Mouse (Mus musculus) C2C12 (cell line): Measurements from ENCODE around the gene Wdr45b.

Source experiments
- CTCF ChIP-seq: IDR thresholded peaks from one replicate; pipeline ENCODE4 v1.5.1; 2011; ENCODE audit not compliant: control insufficient read depth, insufficient read depth, insufficient read length
- MAX ChIP-seq: IDR thresholded peaks from one replicate; pipeline ENCODE4 v1.6.1; 2011; ENCODE audit warnings: mild to moderate bottlenecking, control low read depth
- USF1 ChIP-seq: IDR thresholded peaks from one replicate; pipeline ENCODE4 v1.6.1; 2011; ENCODE audit warnings: low read depth, mild to moderate bottlenecking, control low read depth, moderate library complexity

- TF ChIP-seq USF1 (no peak), CTCF (no peak), MAX (no peak)
Measured at GRCm38 (mm10) chr11:121289859-121290258, 64.4 kb downstream of the Wdr45b start.
